Mouse (Mus musculus) liver, postnatal 0 days (tissue): ENCODE measurements at regions not wholly inside any gene's neighbourhood (a gene's known extent, or its start where the extent isn't known, plus 50 kb on each side); places are given as distances from the start of the nearest gene placed in this dataset.

ENCODE experiments used
- ATAC-seq: fragments of 200-750 bp; cut with Nextera tagmentation; 2 replicates; pipeline ENCODE4 v1.8.0; 2017; ENCODE audit warnings: mild to moderate bottlenecking, moderate library complexity
- DNase-seq: peaks from one replicate; pipeline ENCODE4 v3.0.0-alpha.2; 2016
- H3K27ac ChIP-seq: fragments of 300-500 bp; sonication (generic); 2 replicates; pipeline ENCODE4 v1.5.1; 2014; ENCODE audit warnings: antibody characterized with exemption, moderate library complexity, mild to moderate bottlenecking, low read depth
- H3K27me3 ChIP-seq: fragments of 300-500 bp; sonication (generic); 2 replicates; pipeline ENCODE4 v1.6.1; 2014; ENCODE audit warnings: low read length, control low read depth, mixed read lengths; ENCODE audit not compliant: insufficient read depth
- H3K36me3 ChIP-seq: fragments of 300-500 bp; sonication (generic); replicated peaks from 2 replicates; pipeline ENCODE4 v1.6.1; 2014; ENCODE audit warnings: mild to moderate bottlenecking, control low read depth, low read length, moderate library complexity, mixed read lengths; ENCODE audit not compliant: insufficient read depth
- H3K4me1 ChIP-seq: fragments of 300-500 bp; sonication (generic); 2 replicates; pipeline ENCODE4 v1.6.1; 2014; ENCODE audit warnings: antibody characterized with exemption, mild to moderate bottlenecking, control low read depth; ENCODE audit not compliant: insufficient read depth
- H3K4me2 ChIP-seq: fragments of 300-500 bp; sonication (generic); 2 replicates; pipeline ENCODE4 v1.6.1; 2014; ENCODE audit warnings: low read depth, mild to moderate bottlenecking, low read length, moderate library complexity, mixed read lengths
- H3K4me3 ChIP-seq: fragments of 300-500 bp; sonication (generic); 2 replicates; pipeline ENCODE4 v1.5.1; 2014; ENCODE audit warnings: low read depth, low read length
- H3K9ac ChIP-seq: fragments of 300-500 bp; sonication (generic); replicated peaks from 2 replicates; pipeline ENCODE4 v1.6.1; 2014; ENCODE audit warnings: mild to moderate bottlenecking, moderate library complexity
- H3K9me3 ChIP-seq: fragments of 300-500 bp; sonication (generic); 2 replicates; pipeline ENCODE4 v1.6.1; 2016; ENCODE audit warnings: mild to moderate bottlenecking, control low read depth, low read length, mixed read lengths
- CTCF ChIP-seq: sonication (generic); IDR thresholded peaks from 2 replicates; pipeline ENCODE4 v1.5.1; 2016; ENCODE audit warnings: antibody characterized with exemption, low read depth
- EP300 ChIP-seq: IDR thresholded peaks from 2 replicates; pipeline ENCODE4 v1.6.1; 2016; ENCODE audit warnings: antibody characterized with exemption, low read depth, mild to moderate bottlenecking
- WGBS: fragments of 180-500 bp; shearing (Covaris S2); extraction: QIAGEN DNeasy Blood & Tissue Kit; methylation state at CpG from one replicate; pipeline ENCODE4 v1.1.7; 2014; ENCODE audit not compliant: insufficient replicate concordance; 5-methylcytosine and 5-hydroxymethylcytosine counted together

GRCm38 (mm10) chr13:91344139-91344538, 115.9 kb upstream of the Ssbp2 start:
- no peak overlapping the region for H3K9ac ChIP-seq
- no peaks in the 10 kb centered on the region for H3K27me3 ChIP-seq
- H3K4me1 ChIP-seq: no peaks in the 10 kb centered on the region
- no peak for ATAC-seq
- no peak overlapping the region for H3K4me2 ChIP-seq
- H3K4me3 ChIP-seq: no peak overlapping the region
- H3K27ac ChIP-seq: no peak overlapping the region
- H3K9me3 ChIP-seq: no peaks in the 10 kb centered on the region
- TF ChIP-seq CTCF (no peak), EP300 (no peak)
- DNase-seq: no peak
- no peaks in the 10 kb centered on the region for H3K36me3 ChIP-seq
- 61% methylated on average over 1 of the region's 1 CpGs for WGBS

GRCm38 (mm10) chr13:91348489-91349083, 111.5 kb upstream of the Ssbp2 start:
- Histone ChIP-seq H3K9ac (no peak overlapping the region), H3K4me3 (no peak overlapping the region), H3K4me1 (no peaks in the 10 kb centered on the region), H3K4me2 (no peak overlapping the region), H3K9me3 (no peaks in the 10 kb centered on the region), H3K27ac (no peak overlapping the region), H3K27me3 (no peaks in the 10 kb centered on the region), H3K36me3 (no peaks in the 10 kb centered on the region)
- TF ChIP-seq EP300 (no peak), CTCF (no peak)
- DNase-seq (no peak), ATAC-seq (no peak)
- WGBS: 91% methylated on average over 12 of the region's 12 CpGs

GRCm38 (mm10) chr13:91352311-91352710, 107.8 kb upstream of the Ssbp2 start:
- DNase-seq (no peak), ATAC-seq (no peak)
- Histone ChIP-seq H3K9me3 (no peaks in the 10 kb centered on the region), H3K4me1 (no peaks in the 10 kb centered on the region), H3K27ac (no peak overlapping the region), H3K36me3 (no peaks in the 10 kb centered on the region), H3K9ac (no peak overlapping the region), H3K4me2 (no peak overlapping the region), H3K4me3 (no peak overlapping the region), H3K27me3 (no peaks in the 10 kb centered on the region)
- TF ChIP-seq EP300: no peak
- no peak for TF ChIP-seq CTCF
- WGBS: 77% methylated on average over 8 of the region's 8 CpGs

GRCm38 (mm10) chr13:91356516-91356915, 103.6 kb upstream of the Ssbp2 start:
- Histone ChIP-seq H3K4me3 (no peak overlapping the region), H3K27me3 (no peaks in the 10 kb centered on the region), H3K27ac (no peak overlapping the region), H3K36me3 (no peaks in the 10 kb centered on the region), H3K9ac (no peak overlapping the region), H3K4me2 (no peak overlapping the region), H3K9me3 (no peaks in the 10 kb centered on the region), H3K4me1 (no peaks in the 10 kb centered on the region)
- ATAC-seq: no peak
- WGBS: 72% methylated on average over 9 of the region's 9 CpGs
- DNase-seq: no peak
- TF ChIP-seq CTCF (no peak), EP300 (no peak)

- ATAC-seq (no peak), DNase-seq (no peak)
- Histone ChIP-seq H3K4me3 (no peak overlapping the region), H3K9ac (no peak overlapping the region), H3K36me3 (no peaks in the 10 kb centered on the region), H3K4me1 (no peaks in the 10 kb centered on the region), H3K9me3 (no peaks in the 10 kb centered on the region), H3K4me2 (no peak overlapping the region), H3K27ac (no peak overlapping the region), H3K27me3 (no peaks in the 10 kb centered on the region)
- WGBS: 63% methylated on average over 6 of the region's 6 CpGs
- TF ChIP-seq EP300: no peak
- no peak for TF ChIP-seq CTCF
These were observed 100.0 kb upstream of the Ssbp2 start for GRCm38 (mm10) chr13:91360121-91360520.

GRCm38 (mm10) chr13:91365270-91365952, 94.7 kb upstream of the Ssbp2 start:
- Histone ChIP-seq H3K4me3 (no peak overlapping the region), H3K9me3 (no peaks in the 10 kb centered on the region), H3K9ac (no peak overlapping the region), H3K27me3 (no peaks in the 10 kb centered on the region), H3K36me3 (no peaks in the 10 kb centered on the region), H3K4me1 (peaks cover 7% of the 10 kb centered on the region), H3K27ac (no peak overlapping the region), H3K4me2 (no peak overlapping the region)
- DNase-seq: peak; percentile 29
- TF ChIP-seq EP300 (no peak), CTCF (no peak)
- ATAC-seq: no peak
- WGBS: 58% methylated on average over 2 of the region's 2 CpGs

- WGBS: 73% methylated on average over 4 of the region's 4 CpGs
- Histone ChIP-seq H3K36me3 (no peaks in the 10 kb centered on the region), H3K9me3 (no peaks in the 10 kb centered on the region), H3K27ac (no peak overlapping the region), H3K9ac (no peak overlapping the region), H3K4me1 (peaks cover 10% of the 10 kb centered on the region), H3K4me3 (no peak overlapping the region), H3K27me3 (no peaks in the 10 kb centered on the region), H3K4me2 (no peak overlapping the region)
- no peak for TF ChIP-seq EP300
- no peak for TF ChIP-seq CTCF
- DNase-seq (no peak), ATAC-seq (no peak)
These were observed 93.5 kb upstream of the Ssbp2 start for GRCm38 (mm10) chr13:91366540-91366939.
